Mouse (Mus musculus) embryo, embryonic 10.5 days (tissue): ENCODE results near the gene Tex26.
A peak's percentile ranks its signal among the peaks of the same experiment; 100 is the strongest.

ENCODE experiments used
- DNase-seq: peaks from one replicate; pipeline ENCODE4 v3.0.0-alpha.2; 2015; ENCODE audit warnings: low spot score

Tex26 gene

DNA sequence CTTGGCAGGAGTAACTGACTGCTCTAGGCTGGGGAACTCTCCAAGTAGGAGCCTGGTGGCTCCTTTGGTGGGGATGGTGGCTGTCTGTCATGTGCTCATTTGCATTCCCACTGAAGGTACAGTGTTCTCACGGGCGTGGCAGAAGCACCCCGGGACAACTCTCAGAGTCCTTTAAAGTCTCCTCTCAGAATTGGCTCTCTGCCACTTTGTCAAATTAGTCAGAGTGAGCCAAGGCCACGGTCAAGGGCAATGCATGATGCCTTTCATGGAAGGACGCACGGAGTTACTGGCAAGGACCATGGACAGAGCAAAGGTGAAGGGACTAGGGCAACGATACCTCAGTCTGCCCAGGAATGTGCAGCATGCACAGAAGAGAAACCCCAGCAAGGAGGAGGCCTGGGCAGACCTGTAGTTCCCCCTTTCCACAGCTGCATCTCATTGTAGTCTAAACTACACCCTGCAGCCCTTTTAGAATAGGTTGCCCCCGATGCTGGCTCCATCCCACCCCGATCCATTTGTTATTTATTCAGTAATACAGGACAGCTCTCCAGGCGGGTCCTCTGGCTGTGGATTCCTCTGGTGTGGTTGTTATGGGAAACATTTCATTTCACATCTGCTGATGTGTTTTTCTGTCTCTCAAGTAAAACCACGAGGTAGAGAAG is 49.0 kb downstream of the Tex26 start:
- peak; percentile 48 for DNase-seq

DNA sequence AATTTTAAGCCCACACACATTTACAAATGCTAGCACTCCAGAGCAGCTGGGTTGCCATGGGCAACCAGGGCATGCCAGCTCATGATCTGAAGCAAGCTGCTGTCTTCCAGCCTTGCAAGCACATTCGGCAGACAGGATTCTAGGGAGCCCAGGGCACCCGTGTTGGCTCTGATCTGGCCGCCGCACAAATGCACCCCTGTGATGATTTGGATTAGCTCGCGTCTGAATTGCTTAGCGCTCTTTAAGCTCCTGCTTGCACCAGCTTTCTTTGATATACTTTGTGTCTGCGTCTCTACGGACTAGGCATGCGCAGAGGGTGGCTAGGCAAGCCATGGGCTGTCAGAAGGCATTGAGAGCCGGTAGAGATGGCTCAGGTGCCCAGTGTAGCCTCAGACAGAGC is 49.7 kb downstream of the Tex26 start:
- DNase-seq = peak; percentile 58

DNA sequence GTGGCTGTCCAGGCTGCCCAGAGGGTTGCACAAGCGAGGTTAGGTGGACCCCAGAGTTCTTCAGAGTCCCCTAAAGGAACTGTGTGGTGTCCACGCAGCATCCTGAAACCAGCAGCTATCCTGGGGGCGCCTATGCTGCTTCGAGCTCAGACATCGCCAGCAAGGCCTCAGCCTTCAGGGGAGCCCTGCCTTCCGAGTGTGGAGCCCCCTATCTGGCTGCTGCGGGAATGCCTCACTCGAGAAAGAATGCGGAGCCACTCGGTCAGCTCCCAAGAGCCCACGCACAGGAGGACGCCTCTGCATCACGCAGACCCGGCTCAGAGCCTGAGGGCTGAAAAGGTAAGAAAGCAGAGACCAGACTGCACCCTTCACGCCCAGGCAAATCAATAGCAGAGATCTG is 50.8 kb downstream of the Tex26 start:
- no peak for DNase-seq

DNA sequence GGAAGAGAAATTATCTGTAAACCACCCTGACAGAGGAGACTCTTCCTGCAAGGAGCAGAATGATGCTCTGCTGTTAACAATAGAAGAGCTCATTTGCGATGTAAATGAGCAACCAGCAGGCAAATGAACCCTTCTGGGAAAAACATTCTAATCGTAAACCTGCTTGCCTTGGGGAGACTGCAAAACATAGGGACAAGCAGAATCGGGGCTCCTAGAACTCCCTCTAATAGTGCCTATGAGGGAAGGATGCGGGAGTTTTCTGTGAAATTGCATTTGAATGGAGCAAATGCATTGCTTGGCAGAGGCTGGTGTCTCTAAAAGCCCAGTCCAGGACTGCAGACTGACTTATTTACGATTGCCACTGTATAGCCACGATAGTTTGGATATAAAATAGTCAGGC is 56.2 kb downstream of the Tex26 start:
- no peak for DNase-seq

DNA sequence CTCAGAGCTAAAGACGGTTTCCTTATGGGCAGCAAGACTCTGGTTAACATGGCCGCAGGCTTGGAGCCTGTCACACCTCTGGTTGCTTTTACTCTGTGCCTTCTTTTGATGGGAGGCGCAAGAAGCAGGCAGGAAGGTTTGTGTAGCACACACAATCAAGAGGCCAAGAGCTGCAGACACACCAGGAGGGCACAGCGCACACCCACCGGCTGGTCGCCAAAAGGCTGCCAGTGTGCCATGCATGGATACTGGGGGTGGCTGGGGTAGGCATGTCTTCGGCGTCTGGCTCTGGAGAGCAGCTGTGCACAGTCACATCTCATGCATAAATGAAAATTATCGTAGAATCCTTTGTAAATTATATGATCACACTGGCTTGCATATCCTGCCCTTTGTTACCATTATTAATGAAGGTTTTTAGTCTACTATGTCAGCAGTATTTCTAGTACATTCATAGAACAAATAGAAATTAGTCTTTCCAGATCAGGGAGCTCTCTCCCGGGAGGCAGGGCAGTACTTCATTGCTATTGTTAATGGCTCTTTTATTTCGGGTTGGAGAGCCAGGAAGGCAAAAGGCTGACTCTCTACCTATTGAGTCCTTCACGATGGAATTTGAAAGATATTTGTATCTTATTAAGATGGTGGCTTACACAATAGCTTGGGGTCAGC is 57.1 kb downstream of the Tex26 start:
- DNase-seq = no peak

DNA sequence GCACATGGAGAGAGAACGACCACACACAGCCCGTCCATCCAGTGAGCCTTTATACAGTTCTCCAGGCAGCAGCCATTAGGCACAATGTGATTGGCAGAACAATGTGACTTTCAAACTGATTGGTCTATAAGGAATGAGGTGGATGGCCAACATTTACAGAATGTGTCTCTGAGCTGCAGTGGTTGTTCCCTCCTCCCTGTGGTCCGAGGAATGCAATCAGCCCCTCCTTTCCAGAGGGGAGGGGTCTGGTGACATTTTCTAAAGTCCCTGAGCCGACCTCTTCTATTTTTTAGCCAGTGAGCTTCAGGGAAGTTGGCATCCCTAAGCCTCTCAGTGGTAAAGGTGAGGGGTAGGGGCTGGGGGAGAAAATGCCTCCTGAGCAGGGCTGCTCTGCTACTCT is 60.5 kb downstream of the Tex26 start:
- no peak for DNase-seq

DNA sequence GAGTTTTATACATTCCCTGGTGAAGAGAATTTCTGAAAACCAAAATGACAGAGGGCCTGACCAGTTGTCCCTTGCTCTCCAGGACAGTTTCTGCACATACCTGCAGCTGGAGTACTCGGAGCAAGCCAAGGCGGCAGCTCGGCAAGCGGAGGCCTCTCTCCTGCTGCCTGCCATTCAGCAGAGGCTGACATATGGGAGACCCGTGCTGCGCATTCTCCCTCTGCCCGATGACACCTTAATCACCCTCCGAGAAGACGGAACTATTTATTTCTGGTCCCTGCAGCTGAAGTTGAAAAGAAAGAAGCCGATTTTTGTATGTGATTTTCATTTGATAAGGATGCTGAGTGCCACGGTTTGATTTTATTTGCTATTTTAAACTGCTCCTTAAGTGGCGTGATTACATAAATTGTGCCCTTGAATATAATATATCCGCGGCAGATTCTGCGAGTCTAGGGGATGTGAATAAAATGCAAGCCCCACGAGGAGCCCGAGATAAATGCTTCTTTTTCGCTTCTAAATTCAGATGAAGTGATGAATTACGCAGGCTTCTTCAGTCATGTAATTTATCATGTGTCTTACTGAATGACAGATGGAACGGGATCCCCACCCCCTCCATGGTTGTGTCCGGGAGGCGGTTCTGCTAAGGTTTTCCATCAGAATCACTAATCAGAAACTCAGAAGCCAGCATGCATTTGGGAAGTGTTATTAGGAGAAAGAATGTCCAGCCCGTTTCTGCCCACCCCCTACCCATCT is 64.1 kb downstream of the Tex26 start:
- no peak for DNase-seq

DNA sequence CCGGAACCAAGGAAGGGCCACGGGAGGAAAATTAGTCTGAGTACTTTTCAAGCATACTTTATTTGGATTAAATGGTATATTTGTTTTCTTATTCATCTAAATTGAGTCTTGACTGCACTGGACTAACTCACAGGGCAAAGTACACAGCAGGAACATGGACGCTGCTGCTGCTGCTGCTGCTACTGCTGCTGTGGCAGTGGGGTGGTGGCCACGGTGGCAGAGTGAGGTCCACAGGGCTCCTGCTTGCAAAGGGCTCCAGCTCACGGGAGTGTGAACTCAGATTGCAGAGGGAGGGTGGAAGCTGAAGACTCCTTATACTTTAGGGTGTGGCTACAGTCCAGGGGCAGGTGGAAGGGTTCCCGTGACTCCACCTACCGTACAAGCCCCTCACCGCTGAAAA is 65.5 kb downstream of the Tex26 start:
- DNase-seq = no peak

DNA sequence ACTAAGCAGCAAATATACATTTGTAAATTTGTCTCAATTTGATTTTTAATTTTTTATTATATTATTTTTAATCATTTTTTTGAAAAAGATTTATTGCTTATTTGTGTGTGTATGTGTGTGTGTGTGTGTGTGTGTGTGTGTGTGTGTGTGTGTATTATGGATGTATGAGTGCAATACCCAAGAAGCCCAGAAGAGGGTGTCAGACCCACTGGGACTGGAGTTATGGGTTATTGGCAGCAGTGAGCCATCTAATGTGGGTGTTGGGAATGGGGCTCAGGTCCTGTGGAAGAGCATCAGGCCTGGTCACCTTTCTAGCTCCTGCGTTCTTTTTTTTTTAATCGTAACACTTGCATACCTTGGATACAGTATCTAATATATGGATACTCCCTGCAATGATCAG is 66.6 kb downstream of the Tex26 start:
- DNase-seq = no peak

DNA sequence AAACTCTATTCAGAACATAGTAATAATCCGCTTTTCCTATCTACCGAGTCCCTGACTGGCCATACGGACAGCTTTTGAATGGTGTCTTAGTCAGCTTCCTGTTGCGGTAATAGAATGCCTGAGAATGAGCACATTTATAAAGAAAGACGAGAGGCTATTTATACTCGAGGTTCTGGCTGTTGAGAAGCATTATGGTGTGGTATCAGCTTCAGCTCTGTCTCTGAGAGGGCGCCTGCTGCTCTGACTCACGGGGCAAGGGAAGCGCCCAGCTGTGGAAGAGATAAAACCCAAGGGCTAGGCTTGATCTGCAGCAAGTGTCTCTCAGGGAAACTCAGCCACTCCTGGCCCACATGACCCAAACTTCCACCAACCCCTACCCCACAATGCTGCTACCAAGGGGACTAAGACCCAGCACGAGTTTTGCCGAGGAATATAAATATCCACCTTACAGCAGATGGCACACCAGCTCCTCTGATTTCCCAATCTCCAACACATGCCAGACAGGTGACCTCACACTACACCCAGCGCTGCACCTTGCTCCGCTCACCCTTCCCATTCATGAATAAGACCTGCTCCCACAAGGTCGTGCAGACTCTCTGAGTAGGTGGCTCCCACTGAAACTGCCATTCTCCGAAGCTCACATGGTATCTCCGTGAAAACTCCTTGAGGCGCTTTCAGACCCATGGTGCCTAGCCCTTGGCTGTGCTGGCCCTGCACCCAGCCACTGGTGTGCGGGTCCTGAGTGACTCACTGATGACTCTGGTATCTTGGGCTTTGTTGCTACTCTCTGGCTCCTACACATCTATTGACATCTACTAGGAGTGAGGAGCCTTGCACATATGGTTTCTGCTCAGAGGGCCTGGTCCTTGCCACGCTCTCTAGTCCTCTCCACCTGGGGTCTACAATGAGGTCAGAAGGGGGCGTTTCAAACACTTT is 68.9 kb downstream of the Tex26 start:
- no peak for DNase-seq

DNA sequence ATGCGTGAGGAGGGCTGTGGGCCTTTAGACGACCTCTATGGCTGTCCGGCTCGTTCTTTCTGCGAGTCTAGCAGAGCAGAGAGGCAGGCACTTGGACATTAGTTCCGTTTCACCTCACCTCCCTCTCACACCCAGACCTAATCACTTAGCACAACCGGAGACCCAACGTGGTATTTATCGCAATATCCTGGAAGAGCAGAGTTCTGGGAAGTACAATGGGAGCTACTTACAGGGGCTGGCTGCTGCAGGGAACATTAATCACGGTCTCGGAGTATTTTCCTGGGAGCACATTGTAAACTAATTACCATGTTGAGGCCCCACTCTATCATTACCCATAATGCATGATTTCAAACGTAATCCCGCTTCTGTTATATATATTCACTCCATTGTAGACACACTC is 70.9 kb downstream of the Tex26 start:
- DNase-seq = no peak

DNA sequence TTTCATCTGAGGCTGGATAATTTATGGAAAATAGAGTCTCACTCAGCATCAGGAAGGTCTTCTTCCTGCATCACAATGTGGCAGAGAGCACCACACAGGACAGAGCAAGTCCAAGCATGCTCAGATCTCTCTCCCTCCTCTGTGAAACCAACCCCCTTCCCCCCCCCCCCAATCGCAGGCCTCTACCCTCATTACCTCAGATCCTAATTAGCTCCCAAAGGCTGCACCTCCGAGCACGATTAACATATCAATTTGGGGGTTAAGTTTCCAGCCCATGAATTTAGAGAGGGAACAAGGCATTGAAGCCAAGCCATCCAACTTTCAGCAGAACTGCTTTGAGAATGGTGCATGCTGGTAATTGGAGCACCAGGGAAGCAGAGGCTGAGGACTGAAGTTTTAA is 73.2 kb downstream of the Tex26 start:
- no peak for DNase-seq

DNA sequence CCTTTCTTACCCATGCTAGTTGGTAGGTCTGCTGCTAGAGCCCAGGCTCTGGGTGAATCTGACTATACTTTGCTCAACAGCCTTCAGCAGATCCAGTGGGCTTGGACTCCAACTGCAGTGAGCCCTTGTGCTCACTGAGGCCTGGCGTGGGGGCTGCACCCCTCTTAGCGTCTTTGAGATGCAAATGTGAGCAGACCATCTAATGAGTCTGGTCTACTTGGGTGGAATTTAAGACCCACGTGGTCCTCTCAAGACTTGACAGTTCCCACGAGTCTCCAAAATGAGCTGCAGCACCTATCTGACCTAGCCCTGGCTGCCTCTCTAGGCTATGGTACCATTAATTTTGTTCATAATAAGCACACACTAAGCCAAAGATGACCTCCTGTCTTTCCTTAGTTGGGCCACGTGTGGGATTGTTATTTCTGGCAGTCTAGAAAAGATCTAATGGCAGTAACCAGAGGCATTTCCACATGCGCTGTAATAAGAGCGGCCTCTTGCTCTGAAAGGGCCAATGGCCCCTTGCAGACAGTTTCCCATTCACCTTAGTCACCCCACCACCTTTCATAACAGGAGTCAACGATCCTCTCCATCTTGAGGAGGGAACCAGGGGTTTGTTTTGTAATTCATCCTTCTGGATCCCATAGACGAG is 74.1 kb downstream of the Tex26 start:
- DNase-seq = no peak

DNA sequence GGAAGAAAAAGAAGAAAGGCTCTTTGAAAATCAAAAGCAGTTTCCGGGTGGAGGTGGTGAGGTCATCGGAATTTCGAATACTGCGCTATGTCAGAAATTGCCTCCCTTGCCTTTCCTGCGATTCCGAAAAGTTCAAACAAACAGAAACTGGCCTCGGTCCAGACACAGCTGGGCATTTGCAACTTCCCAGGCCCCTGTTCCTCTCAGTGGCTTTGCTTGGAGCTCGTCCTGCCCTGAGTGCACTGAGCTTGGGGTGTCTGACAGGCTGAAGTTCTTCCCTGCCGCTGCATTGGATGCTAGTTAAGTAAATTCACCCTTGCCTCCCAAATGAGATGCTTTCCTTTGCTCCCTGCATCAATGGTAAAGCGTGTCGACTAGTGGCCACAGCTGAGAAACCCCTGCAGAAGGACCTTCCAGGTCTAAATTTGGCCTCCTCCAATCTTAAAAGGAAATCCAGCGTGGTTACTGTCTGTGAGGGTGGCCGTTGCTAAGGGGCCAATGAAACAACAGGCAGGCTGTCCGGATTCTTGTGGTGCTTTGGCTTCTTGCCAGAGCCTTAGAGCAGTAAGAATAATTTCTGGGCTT is 74.7 kb downstream of the Tex26 start:
- peak; percentile 73 for DNase-seq

DNA sequence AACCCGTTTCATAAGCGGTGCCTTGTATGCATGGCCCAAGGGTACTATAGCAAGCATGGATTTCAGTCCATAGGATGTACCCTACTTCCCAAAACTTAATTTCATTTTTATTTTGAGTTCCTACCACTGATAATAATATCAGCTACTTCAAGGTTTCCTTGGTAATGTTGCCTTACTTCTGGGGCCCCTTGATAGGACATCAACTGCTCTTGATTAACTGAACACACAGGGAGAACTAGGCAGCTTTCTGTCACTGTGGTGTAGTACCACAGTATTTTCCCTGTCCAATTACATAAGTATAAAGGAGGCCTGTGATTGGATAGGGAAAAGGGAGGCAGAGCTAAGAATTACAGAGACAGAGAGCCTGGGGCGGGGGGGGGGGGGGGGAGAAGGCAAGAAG is 75.4 kb downstream of the Tex26 start:
- DNase-seq = no peak

DNA sequence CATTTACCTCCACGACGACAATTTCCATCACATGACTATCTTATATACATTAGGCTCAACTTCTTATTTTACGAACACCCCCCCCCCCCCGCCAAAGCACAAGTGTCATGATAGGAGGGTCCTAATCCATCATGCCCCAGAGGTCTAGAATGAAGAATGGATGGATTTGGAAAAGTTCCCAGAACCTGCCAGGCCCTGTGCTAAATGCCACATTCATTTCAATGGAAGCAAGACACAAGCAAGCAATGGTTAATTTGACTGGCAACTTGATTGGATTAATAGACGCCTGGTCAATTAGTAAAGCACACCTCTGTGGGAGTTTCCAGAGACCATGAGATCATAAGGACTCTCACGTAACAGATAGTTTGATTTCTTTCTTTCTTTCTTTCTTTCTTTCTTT is 77.7 kb downstream of the Tex26 start:
- no peak for DNase-seq
